Mouse (Mus musculus) yolk sac, embryonic 10.5 days (tissue): ENCODE data around the gene Fsip1.
"Not testable (repeated sequence)": the region's sequence is repeated elsewhere in the genome, so short reads cannot be mapped to it uniquely, and the experiment has no call there.

Source experiments
- DNase-seq: peaks from one replicate; pipeline ENCODE4 v3.0.0-alpha.2; 2017; ENCODE audit warnings: low spot score

Fsip1 gene

DNA sequence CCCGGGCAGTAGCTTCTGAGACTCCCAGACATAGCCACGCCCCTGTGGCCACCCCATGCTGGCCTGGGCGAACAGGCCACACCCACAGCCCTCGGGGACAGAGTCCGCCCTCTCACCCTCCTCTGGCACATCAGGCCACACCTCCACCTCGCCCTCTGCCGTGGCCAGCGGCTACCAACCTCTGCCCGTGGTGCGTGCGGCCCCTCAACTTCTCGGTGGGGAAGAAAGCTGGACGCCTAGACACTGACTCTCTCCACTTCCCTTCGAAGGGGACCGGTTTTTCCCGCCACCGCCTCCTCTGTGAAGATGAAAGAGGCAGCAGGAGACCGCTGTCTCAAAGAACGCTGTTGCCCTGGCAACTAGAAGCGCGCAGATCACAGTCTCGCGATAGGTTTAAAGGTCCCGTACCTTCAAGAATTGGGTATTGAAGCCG is at the start of gene Fsip1:
Gene Fsip1, minus strand, starts transcription at position 346 of the 433 bp plus-strand sequence.
- peak; percentile 91 for DNase-seq

- no peak for DNase-seq
Observed at GRCm38 (mm10) chr2:118306522-118306895, 49.7 kb upstream of the Fsip1 start.

DNA sequence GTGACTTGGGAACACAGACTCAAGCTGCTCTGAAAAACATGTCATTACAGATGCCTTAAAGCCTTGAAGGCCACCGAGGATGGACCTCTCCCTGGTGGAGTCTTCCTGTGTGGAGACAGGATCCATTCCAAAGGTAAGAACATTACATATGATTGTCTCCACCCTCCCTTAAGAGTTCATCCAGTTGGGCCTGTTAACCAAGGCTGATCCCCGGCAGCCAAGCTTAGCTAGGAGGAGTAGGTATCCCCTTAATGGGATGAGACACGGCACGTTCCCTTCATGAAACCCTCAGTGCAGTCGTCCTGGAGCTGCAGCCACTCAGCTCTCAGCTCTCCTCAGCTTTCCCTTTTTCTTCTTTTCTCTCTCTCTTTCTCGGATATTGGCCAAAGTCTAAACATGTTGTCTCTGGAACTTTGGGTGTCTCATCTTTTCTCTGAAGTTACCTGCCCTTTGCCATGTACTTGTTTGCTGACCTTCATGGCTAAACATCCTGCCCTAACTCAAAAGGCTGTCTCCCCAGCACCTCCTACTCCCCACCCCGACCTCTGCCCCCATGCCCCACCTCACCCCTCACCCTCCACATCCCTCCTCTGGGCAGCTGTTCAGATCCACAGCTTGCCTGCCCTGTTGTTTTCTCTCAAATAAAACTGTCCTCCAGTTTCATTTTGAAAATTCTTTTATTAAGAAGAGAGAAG is 49.2 kb upstream of the Fsip1 start:
- no peak for DNase-seq

GRCm38 (mm10) chr2:118303456-118303855 is 46.7 kb upstream of the Fsip1 start:
- no peak for DNase-seq

GRCm38 (mm10) chr2:118301656-118302055 is 44.9 kb upstream of the Fsip1 start:
- no peak for DNase-seq

GRCm38 (mm10) chr2:118301041-118301545 is 44.3 kb upstream of the Fsip1 start:
- DNase-seq: no peak

GRCm38 (mm10) chr2:118299981-118300380 is 43.2 kb upstream of the Fsip1 start:
- DNase-seq: no peak

DNA sequence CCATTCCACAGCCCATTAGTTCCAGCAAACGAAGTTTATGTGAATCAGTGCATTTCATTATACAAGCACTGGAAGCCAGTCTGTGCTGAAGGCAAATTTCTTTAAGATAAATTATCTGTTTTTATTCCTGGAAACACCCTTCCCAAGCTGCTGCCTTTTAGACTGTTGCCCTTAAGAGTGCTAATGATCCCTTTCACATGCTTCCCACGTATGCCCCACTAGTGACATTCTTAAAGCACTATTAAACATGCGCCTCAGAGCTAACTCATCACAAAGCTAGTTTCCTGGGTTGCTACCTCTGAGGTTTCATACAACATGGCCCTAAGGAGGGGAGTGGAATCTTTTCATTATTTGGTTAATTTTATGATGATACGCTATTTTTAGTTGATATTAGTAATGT is 41.8 kb upstream of the Fsip1 start:
- DNase-seq: no peak

DNA sequence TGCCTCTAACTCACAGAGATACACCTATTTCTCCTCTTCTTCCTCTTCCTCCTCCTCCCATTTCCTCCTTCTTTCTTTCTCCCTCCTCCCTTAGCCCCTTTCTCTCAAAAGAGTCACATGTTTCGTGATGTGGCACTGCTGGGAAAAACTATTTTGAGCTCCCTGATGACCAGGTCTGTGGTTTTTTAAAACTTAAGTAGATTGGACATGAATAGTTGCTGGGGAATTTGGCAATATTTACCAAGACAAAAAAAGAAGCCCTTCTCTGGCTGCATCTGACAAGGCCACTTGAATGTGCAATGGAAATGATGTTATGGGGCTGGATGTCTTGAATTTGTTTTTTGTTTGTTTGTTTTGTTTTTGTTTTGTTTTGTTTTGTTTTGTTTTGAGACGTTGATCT is 41.2 kb upstream of the Fsip1 start:
- no peak for DNase-seq

- no peak for DNase-seq
Observed at GRCm38 (mm10) chr2:118295505-118295904, 38.7 kb upstream of the Fsip1 start.

GRCm38 (mm10) chr2:118293583-118293982 is 36.8 kb upstream of the Fsip1 start:
- DNase-seq: no peak

- not testable (repeated sequence) for DNase-seq
Observed at GRCm38 (mm10) chr2:118289066-118289460, 32.3 kb upstream of the Fsip1 start.

- DNase-seq: no peak
Observed at GRCm38 (mm10) chr2:118288326-118289065, 31.7 kb upstream of the Fsip1 start.

- no peak for DNase-seq
Observed at GRCm38 (mm10) chr2:118287678-118288077, 30.9 kb upstream of the Fsip1 start.

DNA sequence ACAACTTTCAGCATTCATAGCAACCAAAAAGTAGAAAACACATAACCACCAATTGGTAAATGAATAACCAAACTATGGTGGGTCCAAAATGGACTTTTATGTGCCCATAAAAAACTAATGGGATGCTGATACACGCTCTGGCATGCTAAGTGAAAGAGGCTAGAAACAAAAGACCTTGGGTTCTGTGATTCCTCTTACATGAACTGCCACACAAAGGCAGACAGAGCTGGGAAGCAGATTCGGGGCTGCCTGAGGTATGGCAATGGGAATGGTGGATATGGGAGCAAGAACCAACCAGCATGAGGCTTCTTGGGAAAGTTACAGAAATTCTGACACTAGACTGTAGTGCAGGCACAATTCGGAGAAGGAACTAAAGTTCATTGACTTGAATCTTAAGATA is 25.7 kb upstream of the Fsip1 start:
- no peak for DNase-seq

DNA sequence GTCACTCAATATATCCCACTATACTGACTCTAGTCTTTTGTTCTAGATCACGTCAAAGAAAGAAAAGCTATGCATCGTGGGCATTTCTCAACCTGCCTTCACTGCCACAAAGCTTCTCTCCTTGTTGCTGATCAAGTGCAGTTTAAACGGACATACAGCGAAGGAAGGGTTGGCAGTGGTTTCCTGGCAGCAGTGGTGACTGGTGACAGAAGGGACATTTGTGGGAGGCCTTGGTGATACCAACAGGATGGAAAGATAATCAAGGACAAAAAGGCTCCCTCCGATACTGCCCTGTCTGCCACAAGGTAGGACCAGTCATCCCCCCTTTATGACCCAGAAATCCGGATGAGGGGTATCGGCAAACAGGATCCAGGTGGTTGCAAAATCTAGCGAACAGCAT is 21.5 kb upstream of the Fsip1 start:
- DNase-seq: no peak

DNA sequence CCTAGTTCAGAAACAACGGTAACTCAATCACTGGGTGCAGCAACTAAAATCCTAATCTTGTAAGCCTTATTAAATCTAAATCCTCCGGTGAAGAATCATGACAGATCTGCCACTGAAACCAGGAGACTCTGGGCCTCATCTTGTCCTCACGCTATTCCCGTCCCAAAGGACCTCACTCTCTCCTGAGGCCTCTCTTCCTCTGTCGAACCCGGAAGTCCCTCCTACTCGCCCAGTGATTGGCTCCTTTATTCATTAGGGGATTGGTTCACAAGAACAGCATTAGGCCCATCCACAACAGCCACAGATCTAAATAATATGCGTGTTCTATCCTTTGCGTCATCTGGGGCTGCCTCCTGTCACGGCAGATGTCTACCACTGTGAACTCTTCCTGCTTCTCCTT is 14.8 kb upstream of the Fsip1 start:
- no peak for DNase-seq

GRCm38 (mm10) chr2:118270213-118270612 is 13.4 kb upstream of the Fsip1 start:
- DNase-seq: no peak

DNA sequence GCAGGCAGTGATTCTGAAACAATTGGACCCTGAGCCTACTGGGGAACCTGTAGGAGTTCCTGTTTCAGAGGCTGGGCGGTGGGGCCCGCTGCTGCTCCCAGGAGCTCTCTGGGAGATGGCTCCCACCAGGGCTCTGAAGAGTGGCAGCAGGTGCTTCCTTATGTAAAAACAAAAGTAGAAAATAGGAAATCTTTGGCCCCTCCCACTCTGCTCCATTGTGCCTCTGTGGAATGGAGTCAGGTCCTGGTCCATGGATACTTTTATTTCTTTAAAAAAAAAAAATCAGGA is 7.1 kb upstream of the Fsip1 start:
- DNase-seq: no peak

- peak; percentile 37 for DNase-seq
Observed at GRCm38 (mm10) chr2:118263151-118263913, 6.6 kb upstream of the Fsip1 start.

DNA sequence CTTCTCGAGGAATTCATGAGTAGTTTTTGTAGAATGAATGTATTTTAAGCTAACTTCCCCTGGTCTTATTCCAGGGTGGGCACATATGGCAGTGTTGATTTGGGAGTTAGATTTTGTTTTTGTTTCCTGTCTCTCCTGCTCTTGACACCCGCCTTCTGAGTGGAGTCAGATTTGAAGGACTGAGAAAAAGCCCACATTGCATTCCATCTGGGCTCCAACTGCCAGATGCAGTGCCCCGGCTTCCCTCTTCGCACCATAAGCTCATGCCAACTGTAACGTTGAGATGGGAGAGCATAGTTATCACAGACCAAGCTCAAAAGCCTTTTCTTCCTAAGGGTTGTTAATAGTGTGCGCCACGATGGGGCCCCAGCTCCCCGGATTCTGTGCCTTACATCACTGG is 5.9 kb upstream of the Fsip1 start:
- DNase-seq: no peak

GRCm38 (mm10) chr2:118259746-118260145 is 3.0 kb upstream of the Fsip1 start:
- DNase-seq: no peak

DNA sequence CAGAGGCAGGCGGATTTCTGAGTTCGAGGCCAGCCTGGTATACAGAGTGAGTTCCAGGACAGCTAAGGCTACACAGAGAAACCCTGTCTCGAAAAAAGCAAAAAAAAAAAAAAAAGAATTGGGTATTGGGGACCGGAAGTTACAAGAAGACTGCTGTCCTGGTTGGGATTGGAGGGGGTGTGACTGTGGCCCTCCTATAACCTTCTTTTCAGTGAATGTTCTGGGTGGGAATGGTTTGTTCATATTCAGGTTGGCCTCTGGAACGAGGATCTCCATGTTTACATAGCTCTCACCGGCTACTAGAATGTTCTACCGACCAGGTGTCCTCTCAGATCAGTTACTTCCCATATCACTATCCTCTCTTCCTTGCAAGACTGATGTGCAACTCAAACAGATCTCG is 328 bp upstream of the Fsip1 start:
- no peak for DNase-seq
